Mouse (Mus musculus) hindbrain, embryonic 15.5 days (tissue): ENCODE measurements around the gene Zbtb20. TPM values are rescaled to one million over a fixed set of nuclear protein-coding genes. Genes with fewer than 3 reads are reported as not detected.

Experiments used
- ATAC-seq: fragments of 200-750 bp; cut with Nextera tagmentation; 2 replicates; pipeline ENCODE4 v1.8.0; 2017; ENCODE audit warnings: low read depth, moderate number of reproducible peaks, moderate TSS enrichment; ENCODE audit not compliant: low FRiP score
- H3K27ac ChIP-seq: fragments of 300-500 bp; sonication (generic); replicated peaks from 2 replicates; pipeline ENCODE4 v1.5.1; 2015; ENCODE audit warnings: mild to moderate bottlenecking, inconsistent platforms
- H3K27me3 ChIP-seq: fragments of 300-500 bp; sonication (generic); 2 replicates; pipeline ENCODE4 v1.6.1; 2015; ENCODE audit warnings: control low read depth, inconsistent platforms
- H3K36me3 ChIP-seq: fragments of 300-500 bp; sonication (generic); 2 replicates; pipeline ENCODE4 v1.6.1; 2015; ENCODE audit warnings: control low read depth, inconsistent platforms
- H3K4me1 ChIP-seq: fragments of 300-500 bp; sonication (generic); replicated peaks from 2 replicates; pipeline ENCODE4 v1.6.1; 2015; ENCODE audit warnings: control low read depth, inconsistent platforms
- H3K4me2 ChIP-seq: fragments of 300-500 bp; sonication (generic); 2 replicates; pipeline ENCODE4 v1.6.1; 2015; ENCODE audit warnings: moderate library complexity, mild to moderate bottlenecking, inconsistent platforms
- H3K4me3 ChIP-seq: fragments of 300-500 bp; sonication (generic); 2 replicates; pipeline ENCODE4 v1.5.1; 2015; ENCODE audit warnings: mild to moderate bottlenecking, inconsistent platforms
- H3K9ac ChIP-seq: fragments of 300-500 bp; sonication (generic); 2 replicates; pipeline ENCODE4 v1.6.1; 2015; ENCODE audit warnings: inconsistent platforms
- H3K9me3 ChIP-seq: fragments of 300-500 bp; sonication (generic); 2 replicates; pipeline ENCODE4 v1.6.1; 2016; ENCODE audit warnings: control low read depth, inconsistent platforms
- WGBS: fragments of 180-500 bp; shearing (Covaris S2); methylation state at CpG from one replicate; pipeline ENCODE4 v1.1.7; 2015; 5-methylcytosine and 5-hydroxymethylcytosine counted together
- polyA plus RNA-seq: library from polyadenylated mRNA; unstranded; fragments of >200 nt; fragmentation: Nextera tagmentation; extraction: Ambion mirVana; gene quantifications from 2 replicates; pipeline ENCODE4 v1.2.1, GENCODE M21; 2015

Gene Zbtb20
- polyA plus RNA-seq, 1 experiment from 2014 or later = 60.9 TPM

DNA sequence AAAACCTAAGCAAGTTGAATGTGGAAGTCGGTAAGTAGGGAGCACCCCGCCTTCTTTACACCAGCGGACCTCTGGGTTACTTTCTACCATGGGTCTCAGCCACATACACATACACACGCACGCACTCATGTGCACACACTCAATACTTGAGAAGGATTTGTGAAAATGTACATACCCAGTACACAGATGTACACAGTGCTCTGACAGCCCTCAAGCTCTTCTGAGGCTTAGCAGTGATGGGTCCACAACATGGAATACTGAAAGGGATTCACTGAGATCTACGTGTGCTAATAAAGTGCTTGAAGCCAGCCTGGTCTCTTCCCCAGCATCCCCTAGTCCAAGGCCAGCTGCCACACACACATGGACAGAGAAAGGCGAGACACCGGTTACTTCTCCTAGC lies 761.6 kb downstream of the Zbtb20 start:
- no peak for ATAC-seq
- Histone ChIP-seq H3K4me2 (no peak overlapping the region), H3K27me3 (no peaks in the 10 kb centered on the region), H3K9ac (no peak overlapping the region), H3K36me3 (no peaks in the 10 kb centered on the region; the same call in 1 of the 2 replicates), H3K9me3 (no peaks in the 10 kb centered on the region), H3K4me1 (0 out of 2 replicates have a peak, but pooled peaks cover 3% of the 10 kb centered on the region), H3K27ac (no peak overlapping the region), H3K4me3 (no peak overlapping the region)
- 94% methylated on average over 8 of the region's 8 CpGs for WGBS

DNA sequence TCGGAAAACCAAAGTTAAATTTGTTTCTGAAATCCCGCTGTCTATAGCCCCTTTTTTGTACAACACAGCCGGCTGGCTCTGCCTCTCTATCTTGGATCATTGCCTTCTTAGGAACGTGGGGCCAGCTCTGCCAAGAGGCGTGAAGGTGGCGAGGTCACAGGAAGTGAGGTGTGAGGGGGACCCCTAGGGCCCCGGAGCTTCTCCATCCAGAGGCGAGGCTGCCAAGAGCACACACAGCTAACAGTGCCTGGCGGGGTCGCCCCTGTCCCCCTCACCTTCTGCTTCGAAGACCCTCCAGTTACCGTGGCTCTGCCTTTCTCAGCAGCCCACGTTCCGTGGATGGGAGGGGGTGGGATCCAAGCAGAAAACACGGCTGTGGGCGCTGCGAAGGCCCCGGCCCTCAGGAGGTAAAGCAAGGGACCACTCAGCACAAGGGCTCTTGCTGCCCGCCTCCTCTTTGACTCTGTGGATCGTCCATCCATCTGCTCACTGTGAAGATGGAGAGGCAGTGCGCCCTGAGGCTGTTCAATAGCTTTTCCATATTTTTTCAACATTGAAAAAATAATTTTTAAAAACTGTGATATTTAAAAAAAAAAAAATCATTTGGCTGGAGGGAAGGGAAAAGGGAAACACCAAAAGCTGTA lies 762.8 kb downstream of the Zbtb20 start:
- 0 out of 2 replicates have a peak, but pooled peaks cover 3% of the 10 kb centered on the region for H3K4me1 ChIP-seq
- peak; percentile 61; the same call in 1 of the 2 replicates for ATAC-seq
- peaks cover 5% of the 10 kb centered on the region for H3K36me3 ChIP-seq
- H3K9me3 ChIP-seq = no peaks in the 10 kb centered on the region
- WGBS = 75% methylated on average over 21 of the region's 21 CpGs
- no peak overlapping the region for H3K4me3 ChIP-seq
- H3K4me2 ChIP-seq = no peak overlapping the region
- no peaks in the 10 kb centered on the region for H3K27me3 ChIP-seq
- H3K9ac ChIP-seq = no peak overlapping the region
- H3K27ac ChIP-seq = no peak overlapping the region

DNA sequence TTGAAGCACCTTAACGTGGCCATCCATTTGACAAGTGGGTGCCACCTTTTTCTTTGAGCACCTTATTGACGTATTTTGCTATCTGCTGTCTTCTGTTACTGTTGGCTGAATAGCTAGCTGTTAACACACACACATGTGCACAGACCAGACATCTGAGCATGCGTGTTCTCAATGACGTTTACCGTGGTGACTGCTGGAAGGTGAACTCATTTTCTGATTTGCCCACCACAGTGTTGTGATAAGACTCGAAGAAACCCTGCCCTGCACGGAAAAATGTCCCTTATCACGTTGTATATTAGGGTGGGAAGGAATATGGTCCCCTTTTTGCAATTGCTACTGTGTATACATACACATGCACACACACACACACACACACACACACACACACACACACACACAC lies 765.5 kb downstream of the Zbtb20 start:
- 0 out of 2 replicates have a peak, but pooled peaks cover 3% of the 10 kb centered on the region for H3K4me1 ChIP-seq
- no peak for ATAC-seq
- H3K27ac ChIP-seq = no peak overlapping the region
- peaks cover 5% of the 10 kb centered on the region; the same call in 1 of the 2 replicates for H3K36me3 ChIP-seq
- no peaks in the 10 kb centered on the region for H3K9me3 ChIP-seq
- no peak overlapping the region for H3K9ac ChIP-seq
- WGBS = 86% methylated on average over 8 of the region's 8 CpGs
- H3K4me2 ChIP-seq = no peak overlapping the region
- H3K4me3 ChIP-seq = no peak overlapping the region
- H3K27me3 ChIP-seq = no peaks in the 10 kb centered on the region

DNA sequence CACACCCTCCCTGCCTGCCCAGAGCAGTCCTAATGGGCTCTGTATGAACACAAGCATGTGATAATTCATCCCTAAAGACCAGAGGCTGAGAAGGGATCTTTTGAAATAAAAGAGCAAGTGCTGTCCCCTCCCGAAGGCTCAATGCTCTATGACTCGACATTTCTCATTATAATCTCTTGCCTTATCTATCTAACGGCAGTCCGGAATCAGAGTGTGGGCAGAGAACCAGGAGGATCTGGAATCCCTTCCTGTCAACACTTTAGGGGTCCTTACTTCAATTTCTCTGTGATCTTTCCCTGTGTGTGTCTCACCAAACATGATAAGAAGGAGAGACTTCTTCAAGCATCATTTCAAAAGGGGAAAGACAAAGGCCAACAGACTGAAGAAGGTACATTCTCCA lies 770.2 kb downstream of the Zbtb20 start:
- WGBS = 76% methylated on average over 4 of the region's 4 CpGs
- Histone ChIP-seq H3K36me3 (peaks cover 5% of the 10 kb centered on the region; the same call in 1 of the 2 replicates), H3K27ac (no peak overlapping the region), H3K9me3 (no peaks in the 10 kb centered on the region), H3K27me3 (no peaks in the 10 kb centered on the region), H3K4me2 (no peak overlapping the region), H3K4me3 (no peak overlapping the region), H3K9ac (no peak overlapping the region), H3K4me1 (no peaks in the 10 kb centered on the region)
- ATAC-seq = no peak

DNA sequence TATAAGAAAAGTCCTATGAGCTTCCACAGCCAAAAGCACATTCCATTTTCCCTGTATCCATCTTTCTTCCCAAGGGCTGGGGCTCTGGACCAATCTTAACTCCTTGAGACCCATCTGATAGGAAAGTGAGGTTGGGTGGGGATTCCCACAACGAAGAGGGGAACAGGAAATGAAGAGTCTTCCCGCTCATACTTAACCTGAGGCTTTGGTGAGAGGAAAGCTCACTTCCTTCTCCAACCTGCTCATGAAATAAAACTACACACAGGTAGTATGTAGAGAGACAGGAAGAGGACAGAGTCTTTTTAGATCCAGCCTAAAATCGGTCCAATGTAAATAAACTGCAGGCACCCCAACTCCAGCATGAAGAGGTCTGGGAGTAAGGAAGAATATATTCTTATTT lies 771.3 kb downstream of the Zbtb20 start:
- ATAC-seq = no peak
- Histone ChIP-seq H3K27ac (no peak overlapping the region), H3K9ac (no peak overlapping the region), H3K4me3 (no peak overlapping the region), H3K4me2 (no peak overlapping the region), H3K27me3 (no peaks in the 10 kb centered on the region), H3K36me3 (peaks cover 5% of the 10 kb centered on the region; the same call in 1 of the 2 replicates), H3K9me3 (no peaks in the 10 kb centered on the region), H3K4me1 (no peaks in the 10 kb centered on the region)
- 93% methylated on average over 3 of the region's 3 CpGs for WGBS

DNA sequence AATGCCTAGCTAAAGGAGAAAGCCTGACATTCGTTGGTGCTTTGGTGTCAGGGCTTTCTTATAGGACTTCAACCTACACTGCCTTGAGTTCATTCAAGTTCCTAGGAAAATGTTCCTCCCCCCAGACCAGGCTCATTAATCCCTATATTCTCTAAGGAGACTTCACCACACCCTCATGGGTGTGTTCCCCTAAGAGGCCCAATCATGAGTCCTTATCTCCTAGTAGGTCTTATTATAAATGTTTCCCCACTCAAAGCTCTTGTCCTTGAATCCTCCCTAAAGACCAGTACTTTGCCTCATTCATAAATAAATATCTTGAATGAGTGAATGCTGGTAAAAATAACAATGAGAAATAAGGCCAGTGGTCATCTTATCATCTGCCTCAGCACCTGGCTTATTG lies 772.0 kb downstream of the Zbtb20 start:
- peaks cover 4% of the 10 kb centered on the region; the same call in 1 of the 2 replicates for H3K36me3 ChIP-seq
- no peak for ATAC-seq
- no peak overlapping the region for H3K4me3 ChIP-seq
- WGBS = 92% methylated on average over 1 of the region's 1 CpGs
- no peak overlapping the region for H3K4me2 ChIP-seq
- H3K9ac ChIP-seq = no peak overlapping the region
- no peaks in the 10 kb centered on the region for H3K4me1 ChIP-seq
- H3K9me3 ChIP-seq = no peaks in the 10 kb centered on the region
- H3K27me3 ChIP-seq = no peaks in the 10 kb centered on the region
- H3K27ac ChIP-seq = no peak overlapping the region

DNA sequence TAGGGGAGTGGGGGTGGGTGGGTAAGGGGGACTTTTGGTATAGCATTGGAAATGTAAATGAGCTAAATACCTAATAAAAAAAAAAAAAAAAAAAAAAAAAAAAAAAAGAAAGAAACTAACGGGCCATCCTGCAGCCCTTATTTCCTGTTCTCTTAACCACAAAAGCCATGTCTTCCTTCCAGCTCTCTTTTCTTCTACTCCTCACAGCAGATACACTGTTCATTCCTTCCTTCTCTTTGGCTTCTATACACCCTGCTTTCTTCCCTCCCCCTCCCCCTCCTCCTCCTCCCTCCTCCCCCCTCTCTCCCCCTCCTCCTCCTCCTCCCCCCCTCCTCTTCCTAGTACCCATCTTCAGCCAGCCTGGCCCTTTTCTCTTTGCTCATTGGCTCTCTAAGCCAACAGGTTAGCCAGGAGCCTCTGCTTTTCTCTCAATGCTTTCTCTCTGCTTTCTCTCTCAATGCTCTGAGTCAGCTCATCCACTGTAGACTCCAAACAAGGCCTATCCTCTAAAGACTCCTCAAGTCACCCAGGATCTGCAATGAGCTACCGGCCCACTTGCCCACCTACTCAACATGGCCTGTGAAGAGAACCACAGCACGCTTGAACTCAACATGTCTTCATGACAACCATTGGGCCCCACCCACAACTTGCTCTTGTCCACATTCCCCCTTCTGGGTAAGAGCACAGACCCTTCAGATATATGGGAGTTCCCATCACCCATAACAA lies 774.8 kb downstream of the Zbtb20 start:
- Histone ChIP-seq H3K9ac (no peak overlapping the region), H3K4me3 (no peak overlapping the region), H3K36me3 (no peaks in the 10 kb centered on the region), H3K4me1 (no peaks in the 10 kb centered on the region), H3K4me2 (no peak overlapping the region), H3K27me3 (no peaks in the 10 kb centered on the region), H3K9me3 (no peaks in the 10 kb centered on the region), H3K27ac (no peak overlapping the region)
- no peak for ATAC-seq
- 99% methylated on average over 2 of the region's 3 CpGs for WGBS

DNA sequence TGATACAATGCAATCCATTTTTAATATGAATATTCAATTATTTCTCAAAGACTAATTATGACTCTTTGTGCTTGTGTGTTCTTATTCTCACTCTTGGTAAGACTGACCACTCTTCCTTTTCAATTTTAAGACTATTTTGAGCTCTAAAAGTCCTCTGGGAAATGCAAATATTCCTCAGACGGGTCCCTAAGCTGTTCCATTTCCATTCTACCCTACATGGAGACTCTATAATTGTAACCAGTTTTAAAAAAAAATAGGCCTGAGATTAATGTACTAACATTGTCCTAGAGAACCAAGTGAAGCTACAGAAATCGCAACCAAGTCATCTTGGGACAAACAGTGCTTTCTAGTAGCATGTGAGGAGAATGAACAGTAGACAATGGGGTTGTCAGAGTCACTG lies 777.6 kb downstream of the Zbtb20 start:
- no peaks in the 10 kb centered on the region for H3K4me1 ChIP-seq
- no peak overlapping the region for H3K27ac ChIP-seq
- no peaks in the 10 kb centered on the region for H3K9me3 ChIP-seq
- WGBS = 74% methylated on average over 2 of the region's 2 CpGs
- H3K4me3 ChIP-seq = no peak overlapping the region
- no peak for ATAC-seq
- H3K4me2 ChIP-seq = no peak overlapping the region
- no peak overlapping the region for H3K9ac ChIP-seq
- H3K27me3 ChIP-seq = no peaks in the 10 kb centered on the region
- H3K36me3 ChIP-seq = no peaks in the 10 kb centered on the region

DNA sequence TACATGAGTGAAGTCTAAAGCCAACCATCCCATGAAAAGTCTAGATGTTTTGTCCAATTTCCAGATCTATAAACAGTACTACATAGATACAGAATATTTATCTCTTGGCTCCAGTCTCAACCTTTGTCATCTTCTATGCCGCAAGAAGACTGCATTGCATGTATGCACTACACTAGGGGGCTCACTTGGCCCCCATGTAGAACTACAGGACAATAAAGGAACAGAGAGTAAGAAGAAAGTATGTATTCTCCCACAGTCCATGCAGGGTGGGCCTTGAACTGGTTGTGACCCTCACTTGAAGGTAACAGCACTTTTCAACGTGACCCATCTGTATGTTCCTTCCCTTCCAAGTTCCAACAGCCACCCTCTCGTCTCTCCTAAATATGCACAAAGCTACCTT lies 778.6 kb downstream of the Zbtb20 start:
- Histone ChIP-seq H3K27me3 (no peaks in the 10 kb centered on the region), H3K4me2 (no peak overlapping the region), H3K27ac (no peak overlapping the region), H3K9ac (no peak overlapping the region), H3K4me1 (no peaks in the 10 kb centered on the region), H3K36me3 (no peaks in the 10 kb centered on the region), H3K9me3 (no peaks in the 10 kb centered on the region), H3K4me3 (no peak overlapping the region)
- no peak for ATAC-seq
- WGBS = 92% methylated on average over 3 of the region's 3 CpGs

DNA sequence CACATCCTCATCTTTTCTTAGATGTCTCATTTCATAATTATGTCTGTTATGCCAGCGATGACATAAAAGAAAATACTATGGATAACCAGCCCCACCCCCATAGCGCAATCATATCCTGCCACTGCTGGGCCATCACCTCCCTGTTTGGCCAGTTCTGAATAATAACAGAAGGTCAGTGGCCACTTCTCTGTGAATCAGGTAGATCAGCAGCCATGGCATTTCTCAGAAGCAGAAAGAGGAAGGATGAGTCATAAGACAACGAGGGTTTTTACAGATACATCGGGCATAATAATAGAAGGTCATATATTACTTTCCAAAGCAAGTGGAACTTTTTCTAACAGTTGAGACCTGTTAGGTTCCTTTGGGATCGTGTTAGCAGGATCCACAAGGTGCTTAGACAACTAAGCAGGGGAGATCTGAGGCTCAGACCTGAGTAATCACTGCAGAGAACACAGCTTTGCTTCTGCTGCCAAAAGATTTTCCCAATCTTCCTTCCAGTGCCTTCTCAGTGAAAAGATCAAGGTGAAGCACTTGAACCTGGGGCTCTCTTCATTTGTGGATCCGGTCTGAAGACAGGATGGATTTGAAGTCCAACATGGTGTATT lies 779.6 kb downstream of the Zbtb20 start:
- Histone ChIP-seq H3K4me2 (no peak overlapping the region), H3K36me3 (no peaks in the 10 kb centered on the region), H3K9me3 (no peaks in the 10 kb centered on the region), H3K4me1 (no peaks in the 10 kb centered on the region), H3K9ac (no peak overlapping the region), H3K27me3 (no peaks in the 10 kb centered on the region), H3K27ac (no peak overlapping the region), H3K4me3 (no peak overlapping the region)
- WGBS = 90% methylated on average over 6 of the region's 6 CpGs
- no peak for ATAC-seq

DNA sequence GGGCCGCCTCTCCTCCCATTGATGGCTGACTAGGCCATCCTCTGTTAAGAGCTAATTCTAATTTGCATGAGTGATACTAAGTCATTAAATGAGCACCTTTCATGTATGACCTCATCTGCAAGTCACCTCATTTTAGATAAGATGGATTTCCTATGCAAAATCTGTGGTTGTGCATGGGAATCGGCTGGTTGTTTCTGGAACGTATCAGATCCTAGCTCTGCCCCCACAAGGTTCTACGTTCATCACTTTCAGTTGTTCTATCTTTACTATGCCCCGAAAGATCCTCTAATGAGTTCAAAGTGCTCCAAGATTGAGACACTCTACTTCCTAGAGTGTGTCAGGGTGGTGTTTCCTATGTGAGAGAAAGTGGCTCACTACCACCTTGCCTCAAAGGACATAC lies 785.9 kb downstream of the Zbtb20 start:
- no peak overlapping the region for H3K4me2 ChIP-seq
- ATAC-seq = no peak
- no peaks in the 10 kb centered on the region for H3K4me1 ChIP-seq
- WGBS = 95% methylated on average over 5 of the region's 5 CpGs
- H3K36me3 ChIP-seq = no peaks in the 10 kb centered on the region
- no peak overlapping the region for H3K27ac ChIP-seq
- no peak overlapping the region for H3K4me3 ChIP-seq
- H3K27me3 ChIP-seq = no peaks in the 10 kb centered on the region
- H3K9me3 ChIP-seq = no peaks in the 10 kb centered on the region
- H3K9ac ChIP-seq = no peak overlapping the region
